Mouse (Mus musculus): ENCODE measurements around the gene Hpdl. TPM values are rescaled to one million over a fixed set of nuclear protein-coding genes. Genes with fewer than 3 reads are reported as not detected.

The Hpdl gene
- polyA plus RNA-seq, 1 experiment from 2014 or later, result 0.59 TPM

GRCm38 (mm10) chr4:116787985-116788760, 33.3 kb downstream of the Hpdl start:
- H3K27me3 ChIP-seq (ENCODE audit: control insufficient read depth, insufficient read depth, low read depth, low read length), result no peaks in the 10 kb centered on the region
- no peaks in the 10 kb centered on the region for H3K36me3 ChIP-seq (ENCODE audit: control insufficient read depth, insufficient read depth, low read length)
- no peak overlapping the region for H3K4me2 ChIP-seq (ENCODE audit: low read length)
- WGBS, result 39% methylated on average over 7 of the region's 7 CpGs
- no peak overlapping the region for H3K4me3 ChIP-seq (ENCODE audit: low read depth, low read length)
- H3K4me1 ChIP-seq (ENCODE audit: control insufficient read depth, insufficient read depth, low read length), result 0 out of 2 replicates have a peak, but pooled peaks cover 2% of the 10 kb centered on the region
- H3K9ac ChIP-seq (ENCODE audit: low read depth, low read length), result no peak overlapping the region
- H3K9me3 ChIP-seq (replicated peaks; ENCODE audit: control insufficient read depth, low read length, poor library complexity, severe bottlenecking), result no peaks in the 10 kb centered on the region
- no peak for ATAC-seq
- H3K27ac ChIP-seq (ENCODE audit: low read length), result no peak overlapping the region

GRCm38 (mm10) chr4:116786587-116786986, 34.9 kb downstream of the Hpdl start:
- H3K9me3 ChIP-seq (replicated peaks; ENCODE audit: control insufficient read depth, low read length, poor library complexity, severe bottlenecking), result no peaks in the 10 kb centered on the region
- no peak overlapping the region for H3K27ac ChIP-seq (ENCODE audit: low read length)
- no peak for ATAC-seq
- no peak overlapping the region for H3K4me2 ChIP-seq (ENCODE audit: low read length)
- no peaks in the 10 kb centered on the region for H3K27me3 ChIP-seq (ENCODE audit: control insufficient read depth, insufficient read depth, low read depth, low read length)
- no peak overlapping the region for H3K4me3 ChIP-seq (ENCODE audit: low read depth, low read length)
- H3K9ac ChIP-seq (ENCODE audit: low read depth, low read length), result no peak overlapping the region
- 100% methylated on average over 1 of the region's 1 CpGs for WGBS
- peaks cover 8% of the 10 kb centered on the region; the same call in 1 of the 2 replicates for H3K4me1 ChIP-seq (ENCODE audit: control insufficient read depth, insufficient read depth, low read length)
- no peaks in the 10 kb centered on the region for H3K36me3 ChIP-seq (ENCODE audit: control insufficient read depth, insufficient read depth, low read length)

- WGBS, result 3% methylated on average over 8 of the region's 8 CpGs
- no peak for ATAC-seq
- H3K9me3 ChIP-seq (replicated peaks; ENCODE audit: control insufficient read depth, low read length, poor library complexity, severe bottlenecking), result no peaks in the 10 kb centered on the region
These were observed 39.3 kb downstream of the Hpdl start for GRCm38 (mm10) chr4:116782171-116782570.

GRCm38 (mm10) chr4:116781366-116781765, 40.1 kb downstream of the Hpdl start:
- ATAC-seq, result no peak
- no peak overlapping the region for H3K9ac ChIP-seq (ENCODE audit: low read depth, low read length)
- no peak overlapping the region for H3K27ac ChIP-seq (ENCODE audit: low read length)
- peaks cover 5% of the 10 kb centered on the region; the same call in 1 of the 2 replicates for H3K4me1 ChIP-seq (ENCODE audit: control insufficient read depth, insufficient read depth, low read length)
- no peaks in the 10 kb centered on the region for H3K36me3 ChIP-seq (ENCODE audit: control insufficient read depth, insufficient read depth, low read length)
- 41% methylated on average over 2 of the region's 2 CpGs for WGBS
- H3K4me3 ChIP-seq (ENCODE audit: low read depth, low read length), result no peak overlapping the region
- no peaks in the 10 kb centered on the region for H3K9me3 ChIP-seq (replicated peaks; ENCODE audit: control insufficient read depth, low read length, poor library complexity, severe bottlenecking)
- no peaks in the 10 kb centered on the region for H3K27me3 ChIP-seq (ENCODE audit: control insufficient read depth, insufficient read depth, low read depth, low read length)
- H3K4me2 ChIP-seq (ENCODE audit: low read length), result no peak overlapping the region

More at GRCm38 (mm10) chr4:116782171-116782570, 39.3 kb downstream of the Hpdl start:
- H3K27me3 ChIP-seq (ENCODE audit: control insufficient read depth, insufficient read depth, low read depth, low read length), result no peaks in the 10 kb centered on the region
- no peaks in the 10 kb centered on the region for H3K36me3 ChIP-seq (ENCODE audit: control insufficient read depth, insufficient read depth, low read length)
- H3K9ac ChIP-seq (ENCODE audit: low read depth, low read length), result no peak overlapping the region
- no peak overlapping the region for H3K4me2 ChIP-seq (ENCODE audit: low read length)
- no peak overlapping the region for H3K4me3 ChIP-seq (ENCODE audit: low read depth, low read length)
- H3K27ac ChIP-seq (ENCODE audit: low read length), result no peak overlapping the region
- peaks cover 5% of the 10 kb centered on the region; the same call in 1 of the 2 replicates for H3K4me1 ChIP-seq (ENCODE audit: control insufficient read depth, insufficient read depth, low read length)

GRCm38 (mm10) chr4:116780541-116780940, 41.0 kb downstream of the Hpdl start:
- Histone ChIP-seq H3K9ac (ENCODE audit: low read depth, low read length) (no peak overlapping the region), H3K4me3 (ENCODE audit: low read depth, low read length) (no peak overlapping the region), H3K4me1 (ENCODE audit: control insufficient read depth, insufficient read depth, low read length) (peaks cover 5% of the 10 kb centered on the region; the same call in 1 of the 2 replicates), H3K9me3 (replicated peaks; ENCODE audit: control insufficient read depth, low read length, poor library complexity, severe bottlenecking) (no peaks in the 10 kb centered on the region), H3K36me3 (ENCODE audit: control insufficient read depth, insufficient read depth, low read length) (no peaks in the 10 kb centered on the region), H3K4me2 (ENCODE audit: low read length) (no peak overlapping the region), H3K27ac (ENCODE audit: low read length) (no peak overlapping the region), H3K27me3 (ENCODE audit: control insufficient read depth, insufficient read depth, low read depth, low read length) (no peaks in the 10 kb centered on the region)
- no peak for ATAC-seq
- WGBS, result 78% methylated on average over 2 of the region's 2 CpGs

GRCm38 (mm10) chr4:116777079-116777478, 44.4 kb downstream of the Hpdl start:
- Histone ChIP-seq H3K9me3 (replicated peaks; ENCODE audit: control insufficient read depth, low read length, poor library complexity, severe bottlenecking) (no peaks in the 10 kb centered on the region), H3K4me2 (ENCODE audit: low read length) (no peak overlapping the region), H3K4me3 (ENCODE audit: low read depth, low read length) (no peak overlapping the region), H3K4me1 (ENCODE audit: control insufficient read depth, insufficient read depth, low read length) (peaks cover 1% of the 10 kb centered on the region; the same call in 1 of the 2 replicates), H3K27me3 (ENCODE audit: control insufficient read depth, insufficient read depth, low read depth, low read length) (no peaks in the 10 kb centered on the region), H3K36me3 (ENCODE audit: control insufficient read depth, insufficient read depth, low read length) (no peaks in the 10 kb centered on the region), H3K9ac (ENCODE audit: low read depth, low read length) (no peak overlapping the region), H3K27ac (ENCODE audit: low read length) (no peak overlapping the region)
- 94% methylated on average over 3 of the region's 3 CpGs for WGBS
- ATAC-seq, result no peak

- no peaks in the 10 kb centered on the region for H3K4me1 ChIP-seq (ENCODE audit: control insufficient read depth, insufficient read depth, low read length)
- no peak overlapping the region for H3K4me2 ChIP-seq (ENCODE audit: low read length)
- no peaks in the 10 kb centered on the region for H3K27me3 ChIP-seq (ENCODE audit: control insufficient read depth, insufficient read depth, low read depth, low read length)
- no peaks in the 10 kb centered on the region for H3K36me3 ChIP-seq (ENCODE audit: control insufficient read depth, insufficient read depth, low read length)
- no peak overlapping the region for H3K4me3 ChIP-seq (ENCODE audit: low read depth, low read length)
- WGBS, result 93% methylated on average over 5 of the region's 5 CpGs
- H3K27ac ChIP-seq (ENCODE audit: low read length), result no peak overlapping the region
- no peak for ATAC-seq
- no peak overlapping the region for H3K9ac ChIP-seq (ENCODE audit: low read depth, low read length)
- H3K9me3 ChIP-seq (replicated peaks; ENCODE audit: control insufficient read depth, low read length, poor library complexity, severe bottlenecking), result no peaks in the 10 kb centered on the region
These were observed 45.1 kb downstream of the Hpdl start for GRCm38 (mm10) chr4:116776391-116776790.

Other genes starting within 250 kb of the Hpdl start
- gene Ccdc17, start 225.1 kb downstream of the Hpdl start, polyA plus RNA-seq (2015; fragmentation: Nextera tagmentation; extraction: Ambion mirVana), result 5.9 and 6.0 TPM in 2 replicates
- gene Nasp, start 193.8 kb downstream of the Hpdl start, polyA plus RNA-seq (2015; fragmentation: Nextera tagmentation; extraction: Ambion mirVana), result 87.1 and 98.0 TPM in 2 replicates
- gene Akr1a1, start 170.0 kb downstream of the Hpdl start, polyA plus RNA-seq (2015; fragmentation: Nextera tagmentation; extraction: Ambion mirVana), result 661 and 697 TPM in 2 replicates
- gene Prdx1, start 136.2 kb downstream of the Hpdl start, polyA plus RNA-seq (2015; fragmentation: Nextera tagmentation; extraction: Ambion mirVana), result 410 and 427 TPM in 2 replicates
- gene Mmachc, start 113.3 kb downstream of the Hpdl start, polyA plus RNA-seq (2015; fragmentation: Nextera tagmentation; extraction: Ambion mirVana), result 20.9 and 21.6 TPM in 2 replicates
- gene Ccdc163, start 113.2 kb downstream of the Hpdl start, polyA plus RNA-seq (2015; fragmentation: Nextera tagmentation; extraction: Ambion mirVana), result 10.1 and 10.7 TPM in 2 replicates
- 2.0 and 2.7 TPM in 2 replicates for gene Tesk2, start 100.8 kb downstream of the Hpdl start, polyA plus RNA-seq (2015; fragmentation: Nextera tagmentation; extraction: Ambion mirVana)
- 32.5 and 34.5 TPM in 2 replicates for gene Toe1, start 14.1 kb downstream of the Hpdl start, polyA plus RNA-seq (2015; fragmentation: Nextera tagmentation; extraction: Ambion mirVana)
- gene Mutyh, start 14.0 kb downstream of the Hpdl start, polyA plus RNA-seq (2015; fragmentation: Nextera tagmentation; extraction: Ambion mirVana), result 7.2 and 7.6 TPM in 2 replicates
- 4.2 and 5.1 TPM in 2 replicates for gene Zswim5, start 55.7 kb upstream of the Hpdl start, polyA plus RNA-seq (2015; fragmentation: Nextera tagmentation; extraction: Ambion mirVana)
- gene Urod, start 172.7 kb upstream of the Hpdl start, polyA plus RNA-seq (2015; fragmentation: Nextera tagmentation; extraction: Ambion mirVana), result 46.9 and 51.4 TPM in 2 replicates
- 22.0 and 25.1 TPM in 2 replicates for gene Hectd3, start 173.6 kb upstream of the Hpdl start, polyA plus RNA-seq (2015; fragmentation: Nextera tagmentation; extraction: Ambion mirVana)
- gene Eif2b3, start 197.7 kb upstream of the Hpdl start, polyA plus RNA-seq (2015; fragmentation: Nextera tagmentation; extraction: Ambion mirVana), result 48.9 and 49.8 TPM in 2 replicates

All from midbrain, embryonic 16.5 days (tissue).